Mouse (Mus musculus) bone marrow, adult 2 months (tissue): Measurements from ENCODE around the gene 2610528J11Rik.

Experiments used
- CTCF ChIP-seq: fragments of 200-500 bp; IDR thresholded peaks from 2 replicates; pipeline ENCODE4 v1.5.1; 2011; ENCODE audit warnings: low read length, control low read depth; ENCODE audit not compliant: control insufficient read depth, insufficient read depth
- POLR2A ChIP-seq: fragments of 200-500 bp; IDR thresholded peaks from 2 replicates; pipeline ENCODE4 v1.6.1; 2011; ENCODE audit warnings: low read depth, mild to moderate bottlenecking, control low read depth, low read length, borderline replicate concordance; ENCODE audit not compliant: control insufficient read depth

DNA sequence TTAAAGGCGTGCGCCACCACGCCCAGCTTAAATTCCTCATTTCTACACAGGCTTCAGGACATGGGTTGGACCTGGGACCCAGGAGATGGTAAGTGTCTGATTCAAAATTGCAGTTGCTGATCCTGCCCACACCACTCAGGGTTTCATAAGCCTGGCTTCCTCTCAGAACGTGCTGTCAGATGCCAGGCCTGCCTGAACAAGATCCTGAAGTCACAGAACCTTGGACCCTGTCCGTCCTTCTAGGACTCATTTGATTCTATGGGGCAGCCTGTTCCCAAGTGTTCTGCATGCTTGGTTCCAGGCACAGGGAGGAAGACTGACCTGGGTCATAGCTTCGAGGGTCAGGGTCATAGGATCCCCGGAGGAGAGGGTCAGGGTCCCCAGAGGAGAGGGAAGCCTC is 6.8 kb downstream of the 2610528J11Rik start:
- no peak for TF ChIP-seq POLR2A
- no peak for TF ChIP-seq CTCF
